Mouse (Mus musculus) kidney, embryonic 15.5 days (tissue): Measurements from ENCODE around the gene Gm45713. TPM values are rescaled to one million over a fixed set of nuclear protein-coding genes. Genes with fewer than 3 reads are reported as not detected.
"Not testable (repeated sequence)": the region's sequence is repeated elsewhere in the genome, so short reads cannot be mapped to it uniquely, and the experiment has no call there.

Source experiments
- ATAC-seq: fragments of 200-750 bp; cut with Nextera tagmentation; replicated peaks from 2 replicates; pipeline ENCODE4 v1.8.0; 2017; ENCODE audit warnings: moderate TSS enrichment; ENCODE audit not compliant: low FRiP score
- H3K27ac ChIP-seq: fragments of 300-500 bp; sonication (generic); 2 replicates; pipeline ENCODE4 v1.5.1; 2015; ENCODE audit warnings: mild to moderate bottlenecking, inconsistent platforms
- H3K27me3 ChIP-seq: fragments of 300-500 bp; sonication (generic); 2 replicates; pipeline ENCODE4 v1.6.1; 2015; ENCODE audit warnings: inconsistent platforms
- H3K36me3 ChIP-seq: fragments of 300-500 bp; sonication (generic); 2 replicates; pipeline ENCODE4 v1.6.1; 2015; ENCODE audit warnings: inconsistent platforms
- H3K4me1 ChIP-seq: fragments of 300-500 bp; sonication (generic); 2 replicates; pipeline ENCODE4 v1.6.1; 2015; ENCODE audit warnings: inconsistent platforms
- H3K4me2 ChIP-seq: fragments of 300-500 bp; sonication (generic); 2 replicates; pipeline ENCODE4 v1.6.1; 2015; ENCODE audit warnings: moderate library complexity, mild to moderate bottlenecking, inconsistent platforms
- H3K4me3 ChIP-seq: fragments of 300-500 bp; sonication (generic); replicated peaks from 2 replicates; pipeline ENCODE4 v1.5.1; 2015; ENCODE audit warnings: mild to moderate bottlenecking, inconsistent platforms
- H3K9ac ChIP-seq: fragments of 300-500 bp; sonication (generic); 2 replicates; pipeline ENCODE4 v1.6.1; 2015; ENCODE audit warnings: mild to moderate bottlenecking, inconsistent platforms
- H3K9me3 ChIP-seq: fragments of 300-500 bp; sonication (generic); replicated peaks from 2 replicates; pipeline ENCODE4 v1.6.1; 2016; ENCODE audit warnings: inconsistent platforms
- WGBS: fragments of 180-500 bp; shearing (Covaris S2); methylation state at CpG from one replicate; pipeline ENCODE4 v1.1.7; 2015; ENCODE audit warnings: mixed read lengths; 5-methylcytosine and 5-hydroxymethylcytosine counted together
- polyA plus RNA-seq: library from polyadenylated mRNA; unstranded; fragments of >200 nt; fragmentation: Nextera tagmentation; extraction: Ambion mirVana; gene quantifications from 2 replicates; pipeline ENCODE4 v1.2.1, GENCODE M21; 2015

The Gm45713 gene
- polyA plus RNA-seq, 1 experiment from 2014 or later = not detected

DNA sequence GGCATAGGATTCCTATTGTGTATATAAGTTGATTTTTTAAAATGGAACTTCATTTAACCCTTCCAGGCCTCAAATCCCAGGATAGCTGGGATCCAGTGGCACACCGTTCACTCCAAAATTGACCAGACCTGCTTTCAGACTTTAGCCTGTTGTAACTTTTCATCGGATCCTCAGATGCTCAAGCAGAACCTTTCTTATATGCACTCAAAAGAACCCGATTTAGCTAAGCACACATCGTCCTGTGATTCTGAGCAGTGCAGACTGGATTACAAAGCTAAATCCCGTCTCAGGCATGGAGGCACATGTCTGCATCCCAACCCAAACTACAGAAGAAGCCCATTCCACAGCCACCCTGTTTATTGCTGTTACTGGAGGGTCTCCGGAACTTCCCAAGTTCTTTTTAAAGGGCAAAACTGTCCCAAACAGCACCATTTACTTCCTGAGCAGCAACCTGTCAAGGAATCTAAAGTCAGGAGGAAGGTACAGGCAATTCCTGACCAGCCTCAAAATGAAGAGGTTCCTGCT lies 8.3 kb downstream of the Gm45713 start:
- peaks cover 34% of the 10 kb centered on the region for H3K36me3 ChIP-seq
- H3K27me3 ChIP-seq = no peaks in the 10 kb centered on the region
- no peak for ATAC-seq
- 2% methylated on average over 6 of the region's 6 CpGs for WGBS
- peak overlapping the region; percentile 69 for H3K4me2 ChIP-seq
- no peaks in the 10 kb centered on the region for H3K9me3 ChIP-seq
- peak overlapping the region; percentile 94 for H3K27ac ChIP-seq
- H3K9ac ChIP-seq = peak overlapping the region; percentile 99
- H3K4me3 ChIP-seq = peak overlapping the region; percentile 90
- H3K4me1 ChIP-seq = peaks cover 45% of the 10 kb centered on the region

DNA sequence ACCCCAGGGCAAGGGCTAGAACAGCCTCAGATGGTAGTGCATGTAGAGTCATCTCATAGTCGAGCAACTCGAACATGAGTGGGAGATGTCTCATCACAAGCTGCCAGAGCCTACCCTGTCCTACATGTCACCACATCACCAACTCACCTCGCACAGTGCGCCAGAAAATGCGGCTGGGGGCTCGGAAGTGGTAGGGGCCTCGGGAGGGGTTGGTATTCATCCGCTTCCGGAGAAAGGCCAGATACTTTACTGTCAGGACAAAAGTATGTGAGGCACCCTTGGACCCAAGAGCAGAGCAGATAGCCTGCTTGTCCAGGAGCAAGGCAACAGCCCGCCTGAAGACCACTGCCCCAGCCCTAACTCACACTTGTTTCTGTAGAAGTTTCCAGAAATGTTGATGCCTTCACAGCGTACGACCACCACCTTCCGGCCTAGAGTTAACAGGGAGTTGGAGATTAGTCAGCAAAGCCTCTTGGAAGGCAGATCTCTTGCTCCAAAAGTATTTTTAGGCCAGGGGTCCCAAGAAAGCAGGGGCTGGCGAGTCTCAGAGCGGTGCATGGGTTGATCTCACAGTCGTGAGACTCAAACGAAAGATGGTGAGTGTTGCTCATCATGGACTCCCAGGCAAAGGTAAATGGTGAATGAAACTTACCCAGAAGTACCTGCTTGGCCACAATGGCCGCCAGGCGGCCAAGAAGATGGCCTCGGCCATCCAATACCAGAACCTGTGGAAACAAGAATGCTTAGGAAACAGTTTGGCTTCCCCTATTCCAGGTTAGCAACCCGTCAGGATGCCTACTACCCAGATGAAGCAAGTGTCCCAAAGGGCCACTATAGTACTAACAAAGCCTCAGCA lies 9.0 kb downstream of the Gm45713 start:
- peak overlapping the region; percentile 90 for H3K4me3 ChIP-seq
- peak overlapping the region; percentile 99 for H3K9ac ChIP-seq
- WGBS = 33% methylated on average over 21 of the region's 21 CpGs
- no peak for ATAC-seq
- H3K36me3 ChIP-seq = peaks cover 40% of the 10 kb centered on the region
- peak overlapping the region; percentile 69 for H3K4me2 ChIP-seq
- H3K27ac ChIP-seq = peak overlapping the region; percentile 94
- no peaks in the 10 kb centered on the region for H3K27me3 ChIP-seq
- H3K4me1 ChIP-seq = peaks cover 52% of the 10 kb centered on the region
- H3K9me3 ChIP-seq = no peaks in the 10 kb centered on the region

DNA sequence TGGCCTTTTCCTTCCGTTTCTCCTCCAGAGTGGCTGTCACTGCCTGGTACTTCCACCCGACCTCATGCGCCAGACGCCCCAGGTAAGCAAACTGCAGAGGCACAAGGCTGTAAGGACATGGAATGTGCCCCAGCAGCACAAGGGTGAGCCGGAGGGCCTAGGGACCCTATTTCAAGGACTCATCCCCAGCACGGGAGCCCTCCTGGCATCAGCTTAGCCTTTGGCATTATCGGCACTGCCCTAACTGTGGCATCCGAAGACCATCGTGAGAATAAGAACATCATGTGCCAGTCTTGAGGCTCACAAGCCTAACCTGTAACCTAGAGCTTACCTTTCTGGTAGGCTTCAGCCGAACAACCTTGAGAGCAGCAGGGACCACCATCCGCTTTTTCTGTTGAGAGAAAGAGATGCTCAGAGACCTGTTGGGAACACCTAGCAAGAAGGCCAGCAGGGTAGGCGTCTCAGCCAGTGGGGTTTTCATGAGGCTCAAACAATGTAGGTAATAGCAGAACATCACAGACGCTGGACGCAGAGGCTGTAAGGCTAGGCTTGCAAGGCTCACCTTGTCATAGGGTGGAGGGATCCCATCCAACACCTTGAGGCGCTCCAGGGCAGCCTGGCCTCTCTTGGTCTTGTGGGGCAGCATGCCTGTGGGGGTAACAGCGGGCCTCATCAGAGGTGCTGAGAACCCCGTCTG lies 9.7 kb downstream of the Gm45713 start:
- no peak for ATAC-seq
- Histone ChIP-seq H3K4me1 (peaks cover 60% of the 10 kb centered on the region), H3K27me3 (no peaks in the 10 kb centered on the region), H3K9me3 (no peaks in the 10 kb centered on the region), H3K36me3 (peaks cover 48% of the 10 kb centered on the region), H3K4me3 (peak overlapping the region; percentile 90), H3K4me2 (peak overlapping the region; percentile 69), H3K27ac (peak overlapping the region; percentile 94), H3K9ac (peak overlapping the region; percentile 99)
- WGBS = 69% methylated on average over 17 of the region's 17 CpGs

DNA sequence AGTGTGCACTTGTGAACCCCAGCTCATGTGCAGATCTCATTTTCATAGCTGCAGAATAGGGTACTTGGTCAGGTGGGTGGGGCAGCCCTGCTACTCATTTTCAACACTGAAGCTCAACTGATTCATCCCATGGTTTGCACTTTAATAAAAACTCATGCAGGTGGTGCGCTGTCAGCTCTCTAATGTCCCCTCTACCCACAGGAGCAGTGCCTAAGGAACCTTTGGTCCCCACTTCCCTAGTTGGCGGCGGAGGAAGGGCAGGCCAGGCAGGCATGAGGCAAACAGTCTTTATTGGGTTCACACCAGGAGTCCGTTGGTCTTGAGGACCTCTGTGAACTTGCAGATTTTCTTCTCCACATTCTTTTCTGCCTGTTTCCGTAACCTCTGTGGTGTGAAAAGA lies 10.4 kb downstream of the Gm45713 start:
- not testable (repeated sequence) for ATAC-seq, H3K9me3 ChIP-seq, H3K9ac ChIP-seq, H3K27me3 ChIP-seq
- Histone ChIP-seq H3K4me3 (peak overlapping the region; percentile 90), H3K36me3 (peaks cover 55% of the 10 kb centered on the region), H3K27ac (peak overlapping the region; percentile 94), H3K4me1 (peaks cover 62% of the 10 kb centered on the region), H3K4me2 (peak overlapping the region; percentile 69)
- 68% methylated on average over 5 of the region's 5 CpGs for WGBS

DNA sequence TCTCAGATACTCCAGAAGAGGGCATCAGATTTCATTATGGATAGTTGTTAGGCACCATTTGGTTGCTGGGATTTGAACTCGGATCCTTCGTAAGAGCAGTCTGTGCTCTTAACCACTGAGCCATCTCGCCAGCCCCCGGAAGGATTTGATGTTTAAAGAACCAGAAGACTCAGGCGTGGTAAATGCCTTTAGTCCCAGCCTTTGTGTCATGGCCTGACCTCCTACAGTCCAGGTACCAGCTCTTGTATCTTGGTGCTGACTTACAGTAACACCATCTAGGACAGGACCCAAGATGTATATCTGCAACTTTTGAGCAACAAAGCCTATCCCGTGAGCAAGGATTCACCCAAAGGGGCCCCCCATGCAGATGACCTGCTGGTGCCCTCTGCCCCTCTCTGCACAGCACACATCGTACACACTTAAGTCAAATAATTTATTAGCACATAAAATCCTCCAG lies 10.9 kb downstream of the Gm45713 start:
- Histone ChIP-seq H3K4me3 (peak overlapping the region; percentile 90), H3K4me2 (peak overlapping the region; percentile 69), H3K9me3 (no peaks in the 10 kb centered on the region), H3K27ac (peak overlapping the region; percentile 94), H3K27me3 (no peaks in the 10 kb centered on the region), H3K36me3 (peaks cover 59% of the 10 kb centered on the region), H3K9ac (0 out of 2 replicates have a peak overlapping the region, but pooled peaks have one; percentile 3), H3K4me1 (peaks cover 62% of the 10 kb centered on the region)
- WGBS = 16% methylated on average over 7 of the region's 7 CpGs
- ATAC-seq = no peak

DNA sequence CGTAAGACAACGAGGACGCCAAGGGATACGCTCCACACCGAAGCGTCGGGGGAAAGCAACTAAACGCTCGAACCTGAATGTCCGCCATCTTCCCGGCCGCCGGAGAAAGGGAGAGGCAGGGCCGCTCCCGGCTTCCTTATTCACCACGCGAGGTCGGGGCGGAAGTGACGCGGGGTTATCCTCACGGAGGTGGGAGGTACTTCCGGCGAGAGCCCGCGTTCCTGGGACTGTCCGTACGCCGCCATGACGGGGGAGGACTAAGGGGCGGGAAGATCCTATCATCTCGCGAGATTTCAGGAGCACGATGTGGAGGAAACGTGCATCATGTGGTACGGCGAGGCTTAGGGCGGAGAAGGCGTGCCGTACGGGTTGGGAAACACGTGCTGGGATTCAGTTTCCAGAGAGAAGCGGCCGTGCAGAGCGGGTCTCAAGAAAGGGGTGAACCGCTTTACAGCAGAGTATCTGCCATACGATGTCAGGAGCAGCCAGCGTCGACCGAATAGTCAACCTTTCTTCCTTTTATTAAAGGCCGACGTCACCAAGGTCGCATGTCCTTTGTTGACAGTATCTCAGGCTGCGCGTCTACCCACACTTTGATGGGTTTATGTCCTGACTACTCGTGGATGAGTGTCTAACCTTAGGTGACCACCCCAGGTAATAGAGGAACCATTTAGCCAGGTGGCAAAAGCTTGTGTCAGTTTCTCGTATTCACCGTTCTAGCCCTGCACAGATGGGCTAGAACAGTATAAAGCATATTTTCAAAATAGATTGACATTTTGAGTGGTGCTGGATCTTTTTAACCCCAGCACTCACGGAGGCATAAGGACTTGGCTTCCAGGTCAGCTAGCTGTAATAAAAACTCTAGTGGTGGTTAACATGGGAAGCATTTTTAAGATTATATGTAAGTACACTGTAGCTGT lies 11.5 kb downstream of the Gm45713 start, which contains the start of gene Rps11:
Gene Rps11, minus strand, starts transcription at position 216 of the 920 bp plus-strand sequence.
- Histone ChIP-seq H3K9ac (peak within 1 kb of the TSS; percentile 98), H3K27me3 (no peaks in the 10 kb centered on the region), H3K9me3 (no peaks in the 10 kb centered on the region), H3K4me2 (peak within 1 kb of the TSS; percentile 69), H3K4me1 (peaks cover 58% of the 10 kb centered on the region), H3K36me3 (peaks cover 66% of the 10 kb centered on the region), H3K4me3 (peak within 1 kb of the TSS; percentile 90), H3K27ac (peak within 1 kb of the TSS; percentile 94)
- peak; percentile 84 for ATAC-seq
- WGBS = under 1% methylated on average over 59 of the region's 59 CpGs

DNA sequence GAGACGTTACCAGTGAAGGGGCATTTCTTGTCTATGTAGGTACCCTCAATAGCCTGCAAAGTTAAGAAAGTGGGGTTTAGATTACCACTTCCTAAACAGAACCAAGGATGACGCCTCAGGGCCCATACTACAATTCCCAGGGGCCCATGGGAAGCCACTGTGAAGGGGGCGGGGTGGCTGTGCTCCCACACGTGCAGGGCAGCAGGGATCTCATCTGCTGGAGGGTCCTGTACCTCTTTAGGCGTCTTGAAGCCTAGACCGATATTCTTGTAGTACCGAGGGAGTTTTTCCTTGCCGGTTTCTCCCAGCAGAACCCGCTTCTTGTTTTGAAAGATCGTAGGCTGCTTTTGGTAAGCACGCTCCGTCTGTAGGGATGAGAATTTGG lies 12.9 kb downstream of the Gm45713 start:
- WGBS = 16% methylated on average over 12 of the region's 12 CpGs
- Histone ChIP-seq H3K4me2 (peak overlapping the region; percentile 64), H3K4me1 (peaks cover 53% of the 10 kb centered on the region), H3K36me3 (peaks cover 75% of the 10 kb centered on the region), H3K9ac (peak overlapping the region; percentile 98), H3K9me3 (no peaks in the 10 kb centered on the region), H3K4me3 (peak overlapping the region; percentile 90), H3K27me3 (no peaks in the 10 kb centered on the region), H3K27ac (peak overlapping the region; percentile 94)
- no peak for ATAC-seq

DNA sequence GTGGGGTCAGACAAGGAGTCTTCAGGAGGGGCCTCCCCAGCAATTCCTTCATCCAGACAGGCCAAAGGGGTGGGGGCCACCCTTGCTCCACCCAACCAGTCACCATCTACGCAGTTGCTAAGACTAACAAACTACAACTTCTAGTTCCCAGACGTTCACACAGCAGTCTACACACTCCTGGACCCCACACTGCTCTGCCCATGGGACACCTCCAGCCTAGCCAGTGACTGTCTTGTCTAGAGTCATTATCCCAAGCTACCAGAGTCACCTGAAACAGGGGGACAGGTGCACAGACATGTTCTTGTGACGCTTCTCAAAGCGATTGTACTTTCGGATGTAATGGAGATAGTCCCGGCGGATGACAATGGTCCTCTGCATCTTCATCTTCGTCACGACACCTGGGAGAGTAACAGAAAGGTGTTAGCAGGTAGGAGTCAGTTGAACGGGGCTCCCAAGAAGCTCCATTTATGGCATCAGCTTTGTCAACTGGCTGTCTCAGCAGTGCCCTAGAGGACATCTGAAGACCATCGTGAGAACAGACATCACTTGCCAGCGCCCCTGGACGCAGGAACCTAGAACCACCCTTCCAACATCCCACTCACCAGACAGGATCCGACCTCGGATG lies 13.4 kb downstream of the Gm45713 start:
- peak overlapping the region; percentile 98 for H3K9ac ChIP-seq
- H3K27ac ChIP-seq = peak overlapping the region; percentile 94; the same call in 1 of the 2 replicates
- 81% methylated on average over 15 of the region's 15 CpGs for WGBS
- H3K27me3 ChIP-seq = no peaks in the 10 kb centered on the region
- no peak for ATAC-seq
- H3K4me3 ChIP-seq = peak overlapping the region; percentile 90
- H3K4me1 ChIP-seq = peaks cover 57% of the 10 kb centered on the region
- H3K36me3 ChIP-seq = peaks cover 75% of the 10 kb centered on the region
- no peaks in the 10 kb centered on the region for H3K9me3 ChIP-seq
- peak overlapping the region; percentile 64 for H3K4me2 ChIP-seq

DNA sequence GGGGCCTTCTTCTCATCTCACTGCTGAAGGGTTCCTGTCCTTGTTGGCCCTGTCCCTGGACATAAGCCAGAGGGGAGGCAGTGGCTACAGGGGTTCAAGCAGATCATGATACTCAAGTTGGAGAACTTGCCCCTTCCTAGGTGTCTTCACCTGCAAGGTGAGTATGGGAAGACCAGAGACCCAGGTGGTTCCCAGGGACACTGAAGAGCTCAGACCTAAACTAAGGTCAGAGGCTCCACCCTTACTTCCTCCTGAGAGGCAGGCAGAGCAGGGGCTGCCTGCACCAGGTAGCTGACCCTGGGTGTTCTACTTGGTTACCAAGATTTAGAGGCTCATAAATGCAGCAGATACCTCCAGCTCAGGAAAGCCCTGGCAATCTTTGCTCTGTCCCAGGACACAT lies 14.1 kb downstream of the Gm45713 start:
- no peak for ATAC-seq
- H3K9me3 ChIP-seq = no peaks in the 10 kb centered on the region
- peak overlapping the region; percentile 60 for H3K27ac ChIP-seq
- H3K4me2 ChIP-seq = peak overlapping the region; percentile 14
- H3K27me3 ChIP-seq = no peaks in the 10 kb centered on the region
- H3K4me1 ChIP-seq = peaks cover 59% of the 10 kb centered on the region
- H3K9ac ChIP-seq = peak overlapping the region; percentile 23
- H3K4me3 ChIP-seq = peak overlapping the region; percentile 90; the same call in 1 of the 2 replicates
- H3K36me3 ChIP-seq = peaks cover 69% of the 10 kb centered on the region

DNA sequence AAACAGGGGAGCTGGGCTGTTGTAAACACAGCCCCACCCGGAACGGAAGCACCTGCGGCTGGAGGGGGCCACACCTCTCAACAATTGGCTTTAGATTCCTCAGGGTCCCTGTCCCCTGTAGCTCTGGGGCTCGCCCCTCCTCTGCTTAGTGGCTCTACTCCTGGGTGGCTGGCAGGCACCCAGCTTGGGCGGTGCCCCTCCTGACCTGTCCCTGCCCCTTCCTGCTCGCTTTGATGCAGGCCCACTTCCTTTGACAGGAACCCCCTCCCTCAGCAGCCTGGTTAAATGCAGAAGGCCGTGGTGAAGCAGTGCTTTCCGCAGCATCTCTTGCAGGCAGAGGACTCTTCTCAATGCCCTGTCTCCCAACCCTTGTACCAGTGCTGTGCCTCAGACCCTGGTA lies 14.6 kb downstream of the Gm45713 start:
- H3K9ac ChIP-seq = peak overlapping the region; percentile 23
- H3K36me3 ChIP-seq = peaks cover 64% of the 10 kb centered on the region
- WGBS = 68% methylated on average over 8 of the region's 8 CpGs
- H3K4me2 ChIP-seq = peak overlapping the region; percentile 14
- 0 out of 2 replicates have a peak overlapping the region, but pooled peaks have one; percentile 90 for H3K4me3 ChIP-seq
- no peaks in the 10 kb centered on the region for H3K27me3 ChIP-seq
- no peaks in the 10 kb centered on the region for H3K9me3 ChIP-seq
- H3K27ac ChIP-seq = peak overlapping the region; percentile 60
- peaks cover 54% of the 10 kb centered on the region for H3K4me1 ChIP-seq
- ATAC-seq = no peak
